Mouse (Mus musculus) midbrain, postnatal 0 days (tissue): ENCODE measurements around the gene Peli2. TPM values are rescaled to one million over a fixed set of nuclear protein-coding genes. Genes with fewer than 3 reads are reported as not detected.
A peak's percentile ranks its signal among the peaks of the same experiment; 100 is the strongest.

ENCODE experiments used
- ATAC-seq: fragments of 200-750 bp; cut with Nextera tagmentation; 2 replicates; pipeline ENCODE4 v1.8.0; 2017; ENCODE audit warnings: moderate number of reproducible peaks, mild to moderate bottlenecking, moderate TSS enrichment, moderate library complexity; ENCODE audit not compliant: low FRiP score
- DNase-seq: peaks from one replicate; pipeline ENCODE4 v3.0.0-alpha.2; 2015; ENCODE audit warnings: low spot score
- H3K27ac ChIP-seq: fragments of 300-500 bp; sonication (generic); 2 replicates; pipeline ENCODE4 v1.5.1; 2014; ENCODE audit warnings: low read depth, mild to moderate bottlenecking, low read length, mixed read lengths
- H3K27me3 ChIP-seq: fragments of 300-500 bp; sonication (generic); 2 replicates; pipeline ENCODE4 v1.6.1; 2014; ENCODE audit warnings: low read length, control low read depth, mixed read lengths; ENCODE audit not compliant: insufficient read depth
- H3K36me3 ChIP-seq: fragments of 300-500 bp; sonication (generic); 2 replicates; pipeline ENCODE4 v1.6.1; 2014; ENCODE audit warnings: low read length, control low read depth, mixed read lengths; ENCODE audit not compliant: insufficient read depth
- H3K4me1 ChIP-seq: fragments of 300-500 bp; sonication (generic); 2 replicates; pipeline ENCODE4 v1.6.1; 2014; ENCODE audit warnings: mild to moderate bottlenecking, control low read depth, antibody characterized with exemption, low read length, mixed read lengths; ENCODE audit not compliant: insufficient read depth
- H3K4me2 ChIP-seq: fragments of 300-500 bp; sonication (generic); 2 replicates; pipeline ENCODE4 v1.6.1; 2014; ENCODE audit warnings: low read depth, mild to moderate bottlenecking, low read length, mixed read lengths; ENCODE audit not compliant: poor library complexity, severe bottlenecking
- H3K4me3 ChIP-seq: fragments of 300-500 bp; sonication (generic); 2 replicates; pipeline ENCODE4 v1.5.1; 2014; ENCODE audit warnings: low read depth, mild to moderate bottlenecking, low read length, moderate library complexity
- H3K9ac ChIP-seq: fragments of 300-500 bp; sonication (generic); replicated peaks from 2 replicates; pipeline ENCODE4 v1.6.1; 2014; ENCODE audit warnings: mild to moderate bottlenecking, low read length, moderate library complexity, mixed read lengths; ENCODE audit not compliant: poor library complexity, severe bottlenecking
- H3K9me3 ChIP-seq: fragments of 300-500 bp; sonication (generic); 2 replicates; pipeline ENCODE4 v1.6.1; 2016; ENCODE audit warnings: low read length, control low read depth
- CTCF ChIP-seq: IDR thresholded peaks from 2 replicates; pipeline ENCODE4 v1.5.1; 2016; ENCODE audit warnings: antibody characterized with exemption, mild to moderate bottlenecking
- WGBS: fragments of 180-500 bp; shearing (Covaris S2); extraction: QIAGEN DNeasy Blood & Tissue Kit; methylation state at CpG from one replicate; pipeline ENCODE4 v1.1.7; 2014; 5-methylcytosine and 5-hydroxymethylcytosine counted together
- polyA plus RNA-seq: library from polyadenylated mRNA; unstranded; fragments of >200 nt; fragmentation: Nextera tagmentation; extraction: Ambion mirVana; gene quantifications from 2 replicates; pipeline ENCODE4 v1.2.1, GENCODE M21; 2015
- total RNA-seq: library from RNA; depleted of rRNA; stranded (reverse); fragments of >200 nt; gene quantifications from 2 replicates; pipeline ENCODE4 v1.2.3, GENCODE M21; 2014

Gene Peli2
- total and polyA plus RNA-seq, 2 experiments from 2014 or later, result 6.5 to 22.3 TPM

- Histone ChIP-seq H3K4me3 (no peak overlapping the region), H3K36me3 (no peaks in the 10 kb centered on the region), H3K4me2 (no peak overlapping the region), H3K4me1 (peaks cover 10% of the 10 kb centered on the region; the same call in 1 of the 2 replicates), H3K27me3 (no peaks in the 10 kb centered on the region), H3K9ac (no peak overlapping the region), H3K9me3 (no peaks in the 10 kb centered on the region), H3K27ac (no peak overlapping the region)
- no peak; the same call in 1 of the 2 replicates for ATAC-seq
- peak; percentile 41 for TF ChIP-seq CTCF
- whole genome bisulfite sequencing, result 32% methylated on average over 17 of the region's 17 CpGs
- DNase-seq, result peak; percentile 28
These were observed 81.7 kb downstream of the Peli2 start for GRCm38 (mm10) chr14:48202096-48203036.

- Histone ChIP-seq H3K4me3 (no peak overlapping the region), H3K27me3 (no peaks in the 10 kb centered on the region), H3K9me3 (no peaks in the 10 kb centered on the region), H3K4me1 (peaks cover 12% of the 10 kb centered on the region; the same call in 1 of the 2 replicates), H3K4me2 (no peak overlapping the region), H3K36me3 (no peaks in the 10 kb centered on the region), H3K9ac (no peak overlapping the region), H3K27ac (no peak overlapping the region)
- DNase-seq, result no peak
- ATAC-seq, result no peak
- WGBS, result 89% methylated on average over 10 of the region's 10 CpGs
- TF ChIP-seq CTCF, result no peak
These were observed 84.4 kb downstream of the Peli2 start for GRCm38 (mm10) chr14:48205044-48205443.

- WGBS, result 65% methylated on average over 10 of the region's 11 CpGs
- DNase-seq, result no peak
- ATAC-seq, result no peak
- Histone ChIP-seq H3K9me3 (no peaks in the 10 kb centered on the region), H3K4me3 (no peak overlapping the region), H3K4me1 (peaks cover 12% of the 10 kb centered on the region; the same call in 1 of the 2 replicates), H3K27me3 (no peaks in the 10 kb centered on the region), H3K9ac (no peak overlapping the region), H3K36me3 (no peaks in the 10 kb centered on the region), H3K4me2 (no peak overlapping the region), H3K27ac (no peak overlapping the region)
- no peak for TF ChIP-seq CTCF
These were observed 85.0 kb downstream of the Peli2 start for GRCm38 (mm10) chr14:48205635-48206034.

GRCm38 (mm10) chr14:48207119-48207518 is 86.5 kb downstream of the Peli2 start:
- Histone ChIP-seq H3K9me3 (no peaks in the 10 kb centered on the region), H3K27ac (no peak overlapping the region), H3K9ac (no peak overlapping the region), H3K4me1 (peaks cover 12% of the 10 kb centered on the region; the same call in 1 of the 2 replicates), H3K4me3 (peak overlapping the region; percentile 6; the same call in 1 of the 2 replicates), H3K27me3 (no peaks in the 10 kb centered on the region), H3K36me3 (no peaks in the 10 kb centered on the region), H3K4me2 (peak overlapping the region; percentile 10)
- WGBS, result 14% methylated on average over 15 of the region's 15 CpGs
- TF ChIP-seq CTCF, result no peak
- peak; percentile 78 for DNase-seq
- ATAC-seq, result 0 out of 2 replicates have a peak, but pooled peaks have one; percentile 58

GRCm38 (mm10) chr14:48207746-48208640 is 87.4 kb downstream of the Peli2 start:
- Histone ChIP-seq H3K9me3 (no peaks in the 10 kb centered on the region), H3K4me1 (peaks cover 9% of the 10 kb centered on the region; the same call in 1 of the 2 replicates), H3K27me3 (no peaks in the 10 kb centered on the region), H3K27ac (no peak overlapping the region), H3K36me3 (no peaks in the 10 kb centered on the region), H3K4me2 (no peak overlapping the region), H3K4me3 (no peak overlapping the region), H3K9ac (no peak overlapping the region)
- DNase-seq, result peak; percentile 41
- 77% methylated on average over 12 of the region's 12 CpGs for WGBS
- TF ChIP-seq CTCF, result no peak
- 0 out of 2 replicates have a peak, but pooled peaks have one; percentile 39 for ATAC-seq
